ENCODE assay signal across 13 mouse cellular contexts in the genomic region with DNA sequence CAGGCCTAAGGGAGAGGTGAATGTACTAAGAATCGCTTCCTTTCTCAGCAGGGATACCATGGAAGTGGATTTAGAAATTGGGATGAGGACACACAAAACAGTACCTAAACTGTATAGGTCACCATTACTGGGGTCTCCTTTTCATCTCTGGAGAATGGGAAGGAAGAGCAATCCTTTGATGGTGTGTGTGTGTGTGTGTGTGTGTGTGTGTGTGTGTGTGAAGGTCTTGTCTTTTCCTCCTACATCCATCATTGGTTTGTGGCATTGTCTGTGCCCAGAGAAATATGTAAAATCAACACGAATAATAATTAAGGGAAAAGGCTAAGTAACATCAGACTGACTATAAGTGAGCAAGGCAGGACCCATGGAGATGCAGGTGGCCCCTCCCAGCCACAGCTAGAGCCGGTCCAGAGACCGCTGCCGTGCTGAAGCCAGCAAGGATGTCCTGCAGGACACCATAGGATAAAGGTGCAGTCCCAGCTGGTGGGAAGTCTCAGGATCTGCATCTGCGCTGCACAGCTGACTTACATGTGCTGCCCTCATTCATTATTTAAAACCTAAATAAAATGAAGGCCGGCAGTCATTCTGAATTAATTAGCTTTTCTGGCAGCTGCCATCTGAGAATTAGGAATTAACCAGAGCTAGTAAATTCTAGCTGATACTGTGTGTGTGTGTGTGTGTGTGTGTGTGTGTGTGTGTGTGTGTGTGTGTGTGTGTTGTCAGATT.
DNase-seq lines count a peak whose midpoint lies in the region; ATAC-seq and TF ChIP-seq lines count a peak whose summit lies in the region.
"Had no signal": no experiment of that assay in that cellular context is flagged by ENCODE, and none has a peak within 500 bp of the region (broad histone marks: within the 10 kb centered on the region; RNA-seq: fewer than 3 reads in every experiment).

No protein-coding gene starts in this region.

- no peak for TF ChIP-seq CTCF in liver, postnatal 0 days (IDR thresholded peaks at IDR 0.05; ENCODE audit: low read depth)

- H3K36me3 ChIP-seq in liver, postnatal 0 days (replicated peaks; ENCODE audit: insufficient read depth, low read length) = no peaks in the 10 kb centered on the region
- H3K36me3 ChIP-seq in hindbrain, embryonic 10.5 days = no peaks in the 10 kb centered on the region
- no peaks in the 10 kb centered on the region for H3K36me3 ChIP-seq in midbrain, embryonic 14.5 days (ENCODE audit: control insufficient read depth, insufficient read depth, low read length)
- H3K36me3 ChIP-seq: embryonic facial prominence, embryonic 15.5 days had no signal

- H3K27me3 ChIP-seq in liver, postnatal 0 days (ENCODE audit: insufficient read depth, low read length) = no peaks in the 10 kb centered on the region
- no peaks in the 10 kb centered on the region for H3K27me3 ChIP-seq in hindbrain, embryonic 10.5 days (ENCODE audit: insufficient read depth, poor library complexity, severe bottlenecking)
- no peaks in the 10 kb centered on the region for H3K27me3 ChIP-seq in midbrain, embryonic 14.5 days (ENCODE audit: control insufficient read depth, insufficient read depth, low read length)
- H3K27me3 ChIP-seq: embryonic facial prominence, embryonic 15.5 days had no signal

- H3K27ac ChIP-seq in liver, postnatal 0 days (ENCODE audit: low read depth) = no peak overlapping the region
- no peak overlapping the region for H3K27ac ChIP-seq in hindbrain, embryonic 10.5 days
- H3K27ac ChIP-seq in midbrain, embryonic 14.5 days (replicated peaks; ENCODE audit: low read depth, low read length) = peak overlapping the region; percentile 52
- H3K27ac ChIP-seq: embryonic facial prominence, embryonic 15.5 days had no signal

- no peak for TF ChIP-seq EP300 in liver, postnatal 0 days (IDR thresholded peaks at IDR 0.05; ENCODE audit: low read depth)

- no peak overlapping the region for H3K9ac ChIP-seq in liver, postnatal 0 days (replicated peaks)
- H3K9ac ChIP-seq in midbrain, embryonic 14.5 days (replicated peaks; ENCODE audit: low read length) = no peak overlapping the region
- H3K9ac ChIP-seq: embryonic facial prominence, embryonic 15.5 days had no signal

- H3K4me3 ChIP-seq in liver, postnatal 0 days (ENCODE audit: low read depth, low read length) = no peak overlapping the region
- no peak overlapping the region for H3K4me3 ChIP-seq in hindbrain, embryonic 10.5 days
- H3K4me3 ChIP-seq in midbrain, embryonic 14.5 days (replicated peaks; ENCODE audit: low read depth, low read length) = no peak overlapping the region
- H3K4me3 ChIP-seq: embryonic facial prominence, embryonic 15.5 days had no signal

- no peak overlapping the region for H3K4me2 ChIP-seq in liver, postnatal 0 days (ENCODE audit: low read depth, low read length)
- H3K4me2 ChIP-seq in midbrain, embryonic 14.5 days (ENCODE audit: low read length) = peak overlapping the region; percentile 17; the same call in 1 of the 2 replicates
- H3K4me2 ChIP-seq: embryonic facial prominence, embryonic 15.5 days; liver, embryonic 11.5 days had no signal

- 81% methylated on average over 7 of the region's 7 CpGs for WGBS in liver, postnatal 0 days (ENCODE audit: insufficient replicate concordance)
- WGBS in hindbrain, embryonic 10.5 days = 76% methylated on average over 7 of the region's 7 CpGs
- 28% methylated on average over 7 of the region's 7 CpGs for WGBS in midbrain, embryonic 14.5 days

- H3K4me1 ChIP-seq in liver, postnatal 0 days (ENCODE audit: insufficient read depth) = no peaks in the 10 kb centered on the region
- no peaks in the 10 kb centered on the region for H3K4me1 ChIP-seq in hindbrain, embryonic 10.5 days (replicated peaks)
- peaks cover 8% of the 10 kb centered on the region; the same call in 1 of the 2 replicates for H3K4me1 ChIP-seq in midbrain, embryonic 14.5 days (ENCODE audit: control insufficient read depth, insufficient read depth, low read length)
- H3K4me1 ChIP-seq: embryonic facial prominence, embryonic 15.5 days had no signal

- peak; percentile 3 for DNase-seq in liver, postnatal 0 days
- DNase-seq in liver = no peak
- peak; percentile 12 for DNase-seq in hindbrain, embryonic 10.5 days (ENCODE audit: low spot score)
- DNase-seq in midbrain, embryonic 14.5 days = peak; percentile 78
- DNase-seq in right cerebral cortex, postnatal 36 days (ENCODE audit: low spot score in 2 of 2) = no peak
- DNase-seq: cerebellum, adult 2 months; heart, postnatal 14 days; kidney, adult 2 months had no signal

- no peak for ATAC-seq in liver, postnatal 0 days
- ATAC-seq in midbrain, embryonic 14.5 days (ENCODE audit: low FRiP score, low TSS enrichment) = peak; percentile 87
- no peak for ATAC-seq in megakaryocyte progenitor cell, adult 5-6 weeks (replicated peaks; ENCODE audit: poor library complexity)
- no peak for ATAC-seq in erythroid progenitor cell, adult 5-6 weeks (replicated peaks; ENCODE audit: low FRiP score, poor library complexity, severe bottlenecking)
- ATAC-seq: lung, postnatal 0 days had no signal

- H3K9me3 ChIP-seq in liver, postnatal 0 days (ENCODE audit: low read length) = no peaks in the 10 kb centered on the region; the same call in 1 of the 2 replicates
- H3K9me3 ChIP-seq in hindbrain, embryonic 10.5 days = peaks cover 5% of the 10 kb centered on the region; the same call in 1 of the 2 replicates
- peaks cover 4% of the 10 kb centered on the region; the same call in 1 of the 2 replicates for H3K9me3 ChIP-seq in midbrain, embryonic 14.5 days (ENCODE audit: control insufficient read depth, low read length)
- H3K9me3 ChIP-seq: embryonic facial prominence, embryonic 15.5 days had no signal

Comparison
In these comparisons a context has a peak if more than half of its experiments do, and no peak if none do; other contexts are left out.
1. DNase-seq: peak in liver, postnatal 0 days (single experiment), hindbrain, embryonic 10.5 days (single experiment) and midbrain, embryonic 14.5 days (single experiment); none in liver (single experiment) and right cerebral cortex, postnatal 36 days (0 of 2).